Mouse (Mus musculus) adrenal gland, postnatal 10 days (tissue): ENCODE data around the gene Popdc3. TPM values are rescaled to one million over a fixed set of nuclear protein-coding genes. Genes with fewer than 3 reads are reported as not detected.
"Not testable (repeated sequence)": the region's sequence is repeated elsewhere in the genome, so short reads cannot be mapped to it uniquely, and the experiment has no call there.

ENCODE experiments used
- DNase-seq: peaks from one replicate; pipeline ENCODE4 v3.0.0; 2021; ENCODE audit warnings: mixed read lengths
- long read RNA-seq, 2 experiments: library from polyadenylated mRNA; stranded (forward); transcript quantifications; one replicate each; pipeline ENCODE4 v2.0.0; 2021
- total RNA-seq, 2 experiments: library from RNA; stranded (reverse); gene quantifications; 2 replicates each; pipeline ENCODE4 v1.2.3; 2021

The Popdc3 gene
- total RNA-seq = 1 to 10 TPM; 1.5 to 4.6 TPM
- long read RNA-seq, experiment 1, partial matches to known transcripts = 1 of 5 reads
- long read RNA-seq, experiment 1, other reads (novel, unspliced or antisense) = 1 of 5 reads
- long read RNA-seq, experiment 2, partial matches to known transcripts = 0 of 2 reads
- long read RNA-seq, experiment 2, other reads (novel, unspliced or antisense) = 1 of 2 reads

- DNase-seq = not testable (repeated sequence)
These were observed at the start of gene Popdc3 for GRCm38 (mm10) chr10:45177798-45178197. TSS of gene Popdc3 (plus strand) at chr10:45178098.

- peak; percentile 9 for DNase-seq
These were observed 48.8 kb upstream of the Popdc3 start for GRCm38 (mm10) chr10:45129105-45129504.

GRCm38 (mm10) chr10:45130004-45130403 lies 47.9 kb upstream of the Popdc3 start:
- DNase-seq = no peak

DNA sequence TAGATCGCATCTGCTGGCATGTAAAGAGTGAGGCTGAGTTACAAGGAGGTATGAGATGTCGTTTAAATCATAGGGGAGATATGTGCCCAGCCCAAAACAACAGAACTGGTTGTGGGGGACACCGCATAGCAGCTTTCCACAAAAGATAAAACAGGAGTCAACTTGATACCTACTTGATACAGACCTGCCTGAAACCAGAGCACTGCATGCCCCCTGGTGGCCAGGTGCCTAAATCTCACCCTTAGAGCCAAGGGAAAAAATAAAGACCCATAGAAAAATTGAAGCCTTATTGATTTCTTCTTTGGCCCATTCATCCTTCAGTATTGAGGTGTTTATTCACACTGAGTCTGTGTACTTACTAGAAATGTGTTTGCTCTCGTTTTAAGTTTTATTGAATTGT lies 45.5 kb upstream of the Popdc3 start:
- DNase-seq = peak; percentile 49

DNA sequence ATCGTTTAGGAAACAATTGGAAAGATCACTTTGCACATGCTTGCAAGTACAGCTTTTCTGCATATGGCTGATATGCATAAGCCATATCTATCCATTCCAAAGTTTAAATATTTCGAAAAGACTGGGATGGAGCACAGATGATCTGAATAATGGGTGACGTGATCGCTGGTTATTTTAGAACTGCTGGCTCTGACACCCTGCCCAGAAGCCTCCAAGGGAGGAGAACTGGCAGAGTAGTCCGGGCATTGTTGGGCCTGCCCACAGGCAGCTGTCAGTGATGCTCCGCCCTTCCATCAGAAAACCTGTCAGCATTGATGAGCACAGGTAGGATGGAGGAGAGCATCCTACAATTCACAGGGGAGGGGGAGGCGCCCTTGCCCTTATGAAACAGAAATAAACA lies 41.1 kb upstream of the Popdc3 start:
- no peak for DNase-seq

DNA sequence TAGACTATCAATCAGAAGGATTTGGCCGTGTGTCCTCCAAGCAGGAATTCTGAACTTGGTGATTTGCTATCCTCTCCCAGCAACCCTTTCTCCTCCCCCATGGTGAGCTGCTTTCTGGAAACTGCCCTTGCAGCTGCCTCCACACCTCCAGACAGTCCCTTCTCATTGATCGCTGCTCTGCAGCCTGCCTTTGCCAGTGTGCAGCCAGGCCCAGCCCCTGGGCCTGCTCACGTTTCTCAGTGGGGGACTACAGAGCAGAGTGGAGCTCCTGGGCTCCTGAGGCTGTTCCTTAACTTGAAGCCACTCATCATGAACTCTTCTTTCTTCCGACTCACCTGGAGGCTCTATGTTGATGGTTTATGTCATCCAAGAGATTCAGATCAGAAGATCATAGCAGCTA lies 38.0 kb upstream of the Popdc3 start:
- no peak for DNase-seq

- DNase-seq = no peak
These were observed 37.3 kb upstream of the Popdc3 start for GRCm38 (mm10) chr10:45140474-45141212.

DNA sequence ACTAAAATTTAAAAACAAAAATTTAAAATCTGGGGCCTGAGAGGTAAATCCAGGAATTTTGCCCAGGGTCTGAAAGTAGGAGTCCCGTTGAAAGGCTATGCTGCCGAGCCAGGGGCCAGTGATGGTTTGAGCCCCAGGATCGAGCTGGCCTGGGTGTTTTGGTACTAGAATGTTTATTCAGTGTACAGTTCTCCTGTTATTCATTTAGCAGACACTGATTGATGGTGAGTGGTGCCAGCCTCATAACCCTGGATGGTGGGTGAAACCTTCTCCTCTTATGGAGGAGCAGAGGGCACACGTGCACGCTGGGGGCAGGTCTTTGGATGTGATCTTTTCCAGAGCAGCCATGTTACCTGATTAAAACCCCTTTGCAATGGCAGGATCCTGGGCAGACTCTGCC lies 35.5 kb upstream of the Popdc3 start:
- DNase-seq = no peak

GRCm38 (mm10) chr10:45144038-45144817 lies 33.7 kb upstream of the Popdc3 start:
- DNase-seq = no peak

DNA sequence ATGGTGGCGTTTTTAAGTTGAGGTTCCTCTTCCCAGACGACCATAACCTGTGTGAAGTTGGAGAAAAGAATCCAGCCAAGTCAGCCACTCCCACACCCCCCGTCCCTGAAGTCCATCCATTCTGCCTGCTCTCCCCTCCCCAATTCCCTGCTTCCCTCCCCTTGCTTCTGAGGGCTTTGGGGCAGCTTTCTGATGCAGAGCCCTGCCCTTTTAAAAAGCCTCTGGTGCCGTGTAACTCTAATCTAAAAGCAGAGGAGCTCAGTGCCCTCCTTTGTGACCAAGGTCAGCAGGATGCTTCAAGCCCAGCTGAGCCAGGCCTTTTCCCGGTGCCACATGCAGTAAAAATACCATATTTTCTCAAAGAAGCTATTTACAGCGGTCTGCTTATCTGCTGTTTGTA lies 31.1 kb upstream of the Popdc3 start:
- DNase-seq = no peak

DNA sequence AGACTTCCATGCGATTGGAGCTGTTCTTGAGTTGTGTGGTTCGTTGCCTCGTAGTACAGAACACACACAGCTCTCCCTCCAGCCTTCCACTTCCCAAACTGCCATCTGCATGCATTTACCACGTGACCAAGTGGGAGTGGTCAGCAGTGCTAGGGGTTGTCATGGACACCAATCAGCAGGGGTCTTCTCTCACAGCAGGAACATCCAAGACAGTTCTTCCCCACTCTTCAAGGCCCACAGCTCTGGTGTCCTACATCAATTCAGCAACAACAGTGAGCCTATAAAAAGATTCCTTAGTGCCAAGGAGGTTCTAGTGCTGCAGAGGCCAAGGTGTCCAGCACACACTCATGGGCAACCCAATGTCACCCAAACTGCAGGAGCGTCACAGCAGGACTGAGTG lies 26.8 kb upstream of the Popdc3 start:
- no peak for DNase-seq

DNA sequence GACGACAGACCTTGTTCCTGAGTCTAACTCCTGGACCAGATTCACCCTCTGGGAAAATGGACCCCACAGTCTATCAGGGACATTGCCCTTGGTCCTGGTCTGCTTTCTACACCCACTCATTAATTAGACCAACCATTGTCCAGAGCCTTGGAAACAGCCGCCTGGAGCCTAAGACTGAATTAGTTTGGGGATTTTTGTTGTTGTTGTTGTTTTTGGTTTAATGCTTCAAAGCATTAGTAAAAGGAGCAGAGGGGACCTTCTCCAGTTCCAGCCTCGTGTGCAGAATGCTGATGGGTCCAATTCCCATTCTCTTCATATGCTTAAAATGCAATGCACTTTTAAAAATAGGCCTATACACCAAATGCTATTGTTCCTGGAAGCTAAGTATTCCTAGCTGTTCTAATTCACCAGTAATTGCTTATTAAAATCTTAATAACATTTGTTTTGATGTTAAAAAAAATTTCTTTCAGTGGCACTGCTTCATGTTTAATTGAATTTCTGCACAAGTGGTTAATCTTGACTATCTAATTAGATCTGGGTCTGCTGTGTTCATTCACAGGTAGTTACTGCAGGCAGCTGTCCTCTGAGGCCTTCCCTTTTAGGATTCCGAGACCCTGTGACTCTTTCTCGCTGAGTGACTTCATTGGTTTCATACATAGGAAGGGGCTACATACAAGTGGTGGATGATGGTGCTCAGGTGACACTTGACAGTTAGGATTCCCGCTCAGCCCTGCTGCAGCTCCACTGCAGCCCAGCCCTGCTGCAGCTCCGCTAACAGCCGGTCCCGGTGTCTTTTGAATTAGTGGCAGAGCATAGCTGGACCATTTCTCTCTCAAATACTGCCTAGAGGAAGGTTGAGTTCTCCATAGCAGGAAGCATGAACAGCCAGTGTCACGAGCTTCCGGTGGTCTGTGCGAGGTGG lies 25.9 kb upstream of the Popdc3 start:
- no peak for DNase-seq

GRCm38 (mm10) chr10:45154557-45155060 lies 23.3 kb upstream of the Popdc3 start:
- DNase-seq = no peak

GRCm38 (mm10) chr10:45165851-45166250 lies 12.0 kb upstream of the Popdc3 start:
- no peak for DNase-seq

DNA sequence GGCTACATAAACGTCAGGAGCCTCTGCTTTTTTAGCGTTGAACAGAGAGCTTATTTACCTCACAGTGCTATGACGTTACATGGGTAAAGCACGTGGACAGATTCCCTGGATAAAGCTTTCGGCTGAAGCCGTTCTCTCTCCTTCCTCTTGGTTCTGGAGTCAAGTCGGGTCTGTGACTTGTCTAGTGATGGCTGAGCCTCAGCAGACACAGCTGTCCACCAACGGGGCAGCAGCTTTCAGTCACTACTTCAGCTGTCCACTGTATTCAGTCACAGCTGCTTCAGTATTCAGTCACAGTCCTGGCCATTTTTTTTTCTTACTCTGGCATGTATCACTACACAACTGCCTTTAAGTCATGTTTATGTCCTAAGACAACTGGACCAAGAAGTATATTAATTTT lies 4.0 kb upstream of the Popdc3 start:
- no peak for DNase-seq

- no peak for DNase-seq
These were observed 3.6 kb upstream of the Popdc3 start for GRCm38 (mm10) chr10:45174345-45174744.

GRCm38 (mm10) chr10:45180677-45181326 lies 2.9 kb downstream of the Popdc3 start:
- no peak for DNase-seq

DNA sequence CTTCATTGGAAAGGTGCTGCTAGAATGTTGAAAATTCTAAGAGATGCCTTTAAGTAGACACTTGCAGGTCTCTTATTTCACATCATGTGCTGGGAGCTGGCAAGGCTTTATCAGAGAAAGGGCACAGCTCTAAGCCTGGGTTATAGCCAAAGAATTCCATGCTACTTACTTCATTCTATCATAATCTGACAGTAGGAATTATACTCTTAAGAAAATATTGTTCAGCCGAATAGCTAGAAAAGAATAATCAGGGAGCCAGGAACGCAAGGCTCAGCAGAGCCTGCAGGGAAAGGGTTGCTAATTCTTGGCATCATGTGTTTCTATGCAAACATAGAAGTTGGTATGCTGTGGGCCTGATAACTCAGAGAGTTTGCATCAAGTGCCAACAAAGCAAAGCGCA lies 3.4 kb downstream of the Popdc3 start:
- no peak for DNase-seq

DNA sequence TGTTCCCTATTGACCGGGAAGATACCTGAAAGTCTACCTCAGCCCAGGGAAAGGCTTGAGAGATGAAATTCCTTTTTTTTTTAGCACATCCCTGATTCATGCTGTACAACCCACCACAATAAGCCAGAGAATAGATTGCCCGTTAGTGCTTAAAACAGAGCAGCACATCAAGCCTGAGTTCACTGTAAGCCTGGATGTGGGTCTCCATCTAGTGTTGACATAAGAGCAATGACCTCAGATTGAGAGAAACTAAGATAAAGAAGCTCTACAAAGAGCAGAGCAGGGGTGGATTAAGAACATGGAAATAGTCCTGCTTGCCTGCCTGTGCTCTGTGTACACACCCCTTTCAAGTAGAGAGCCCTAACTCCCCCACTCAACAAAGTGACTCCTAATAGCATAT lies 7.6 kb downstream of the Popdc3 start:
- DNase-seq = no peak

DNA sequence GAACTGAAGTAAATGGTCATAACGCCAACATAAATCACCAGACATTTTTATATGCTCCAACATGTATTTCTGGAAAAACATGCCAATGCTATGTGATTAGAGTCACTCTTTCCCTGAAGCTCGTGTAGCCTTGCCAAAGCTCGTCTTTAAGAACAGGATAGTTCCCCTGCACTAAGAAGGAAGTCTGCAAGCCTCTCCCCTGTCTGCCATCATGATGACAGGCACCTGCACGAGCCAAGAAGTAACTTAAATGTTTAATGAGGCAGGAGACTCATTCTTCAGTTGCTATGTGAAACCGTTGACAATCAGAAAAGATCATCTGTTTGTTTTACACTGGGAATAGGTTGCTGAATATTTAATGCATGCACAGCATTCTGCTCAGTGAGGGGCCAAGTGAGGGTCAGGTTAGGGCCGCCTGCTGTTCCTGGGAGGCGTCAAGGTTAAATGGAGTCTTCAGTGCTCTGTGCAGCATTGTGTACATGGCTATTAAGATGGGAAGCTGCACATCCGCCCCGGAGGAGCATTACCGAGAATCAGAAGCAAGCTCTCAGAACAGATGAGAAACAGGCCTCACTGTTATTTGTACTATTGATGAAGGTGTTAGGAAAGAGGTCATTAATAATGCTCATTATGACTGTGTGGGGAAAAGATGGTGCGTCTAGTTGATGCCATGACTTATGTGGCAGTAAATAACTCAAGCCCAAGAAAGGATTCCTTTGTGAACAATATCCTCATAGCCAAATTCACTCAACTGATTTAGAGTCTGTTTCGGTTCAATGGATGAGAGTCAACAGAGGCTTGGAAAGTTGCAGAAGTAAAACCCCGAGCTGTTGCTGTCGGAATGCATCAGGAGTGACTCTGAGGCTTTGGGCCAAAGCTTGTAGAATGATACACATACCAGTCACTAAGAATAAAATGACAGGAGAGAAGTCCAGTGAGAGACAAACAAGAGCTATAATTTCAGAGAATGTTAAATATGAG lies 15.7 kb downstream of the Popdc3 start:
- no peak for DNase-seq
